In the genomic region with DNA sequence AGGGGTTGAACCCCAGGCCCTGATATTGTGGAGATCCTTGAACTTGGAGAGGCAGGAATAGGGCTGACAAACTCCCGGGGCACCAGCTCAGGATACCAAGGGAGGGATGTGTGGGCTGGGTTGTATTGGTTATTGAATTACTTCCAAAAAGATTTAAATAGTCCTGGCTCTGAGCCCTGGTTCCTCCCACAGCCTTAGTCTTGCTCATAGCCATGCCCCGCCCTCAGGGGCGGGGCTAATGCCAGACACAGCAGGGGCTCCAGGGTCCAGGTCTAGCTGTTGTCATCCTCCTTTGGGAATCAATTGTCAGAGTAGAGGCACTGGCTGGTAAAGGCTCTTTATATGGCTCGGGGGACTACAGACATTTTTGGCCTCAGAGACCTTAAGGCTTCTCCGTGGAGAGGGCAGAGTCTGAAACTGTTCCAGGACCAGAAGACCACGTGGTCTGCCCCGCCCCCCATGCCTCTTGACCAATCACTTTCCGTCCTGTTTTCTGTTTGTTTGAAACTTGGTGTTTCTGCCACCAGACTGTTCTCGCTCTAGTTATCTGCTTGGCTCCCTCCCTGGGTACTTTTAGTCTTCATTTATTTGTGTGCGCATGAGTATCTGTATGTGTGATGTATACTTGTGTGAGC, we compare ENCODE assay signal across 9 mouse cellular contexts. TPM values are rescaled to one million over a fixed set of nuclear protein-coding genes. Genes with fewer than 3 reads are reported as not detected.
DNase-seq lines count a peak whose midpoint lies in the region; ATAC-seq and TF ChIP-seq lines count a peak whose summit lies in the region.
"Had no signal": no experiment of that assay in that cellular context is flagged by ENCODE, and none has a peak within 500 bp of the region (broad histone marks: within the 10 kb centered on the region; RNA-seq: fewer than 3 reads in every experiment).

No protein-coding gene starts in this region.

- peak; percentile 38 to 44 for DNase-seq in left cerebral cortex, adult 9 months (ENCODE audit: low spot score in 2 of 2)
- DNase-seq in left cerebral cortex, adult 2 months (ENCODE audit: extremely low spot score in 1 of 2, low spot score in 2 of 2): no peak
- peak; percentile 68 for DNase-seq in NIH3T3 (ENCODE audit: low read depth)
- DNase-seq in forebrain, embryonic 14.5 days (ENCODE audit: low spot score): peak; percentile 83
- peak; percentile 39 to 78 for DNase-seq in left cerebral cortex, postnatal 14 days (ENCODE audit: low spot score in 2 of 2)
- no peak for DNase-seq in urinary bladder, postnatal 36 days (ENCODE audit: low spot score in 2 of 2)
- DNase-seq: heart, postnatal 4 days had no signal

- no peak overlapping the region for H3K27ac ChIP-seq in left cerebral cortex, adult 2 months
- no peak overlapping the region for H3K27ac ChIP-seq in forebrain, embryonic 14.5 days (ENCODE audit: low read depth, low read length)
- H3K27ac ChIP-seq: liver, embryonic 14.5 days had no signal

- no peak for TF ChIP-seq CTCF in left cerebral cortex, adult 2 months (IDR thresholded peaks at IDR 0.05)

- no peaks in the 10 kb centered on the region for H3K9me3 ChIP-seq in forebrain, embryonic 14.5 days (replicated peaks; ENCODE audit: control insufficient read depth, low read length)

- peaks cover 17% of the 10 kb centered on the region for H3K4me1 ChIP-seq in forebrain, embryonic 14.5 days (ENCODE audit: control insufficient read depth, insufficient read depth, low read length)

- intact Hi-C loops in left cerebral cortex, adult 2 months (cut with DNase I): no loop called here
- intact Hi-C loops in left cerebral cortex, postnatal 14 days (cut with DNase I): no loop called here

- H3K27me3 ChIP-seq in forebrain, embryonic 14.5 days (replicated peaks; ENCODE audit: control insufficient read depth, insufficient read depth, low read length): no peaks in the 10 kb centered on the region

- no peak overlapping the region for H3K4me3 ChIP-seq in left cerebral cortex, adult 2 months
- H3K4me3 ChIP-seq in forebrain, embryonic 14.5 days (ENCODE audit: low read depth, low read length): no peak overlapping the region

- no peaks in the 10 kb centered on the region for H3K36me3 ChIP-seq in forebrain, embryonic 14.5 days (ENCODE audit: control insufficient read depth, insufficient read depth, low read length)

- ATAC-seq in forebrain, embryonic 14.5 days: peak; percentile 58
- no peak for ATAC-seq in erythroblast, adult 5-6 weeks (replicated peaks; ENCODE audit: low FRiP score, poor library complexity, severe bottlenecking)

- H3K9ac ChIP-seq in forebrain, embryonic 14.5 days (ENCODE audit: low read length): no peak overlapping the region
- H3K9ac ChIP-seq: liver, embryonic 14.5 days had no signal

- no peak overlapping the region for H3K4me2 ChIP-seq in forebrain, embryonic 14.5 days (ENCODE audit: low read length)

- 27% methylated on average over 10 of the region's 10 CpGs for WGBS in forebrain, embryonic 14.5 days

RNA-seq across cellular contexts. Expression of gene 1700025C18Rik, which starts 30.8 kb away (rescaled TPM):
- total RNA-seq in left cerebral cortex, adult 2 months (2021): not detected
- polyA plus RNA-seq in forebrain, embryonic 14.5 days (2014; fragmentation: Nextera tagmentation; extraction: Ambion mirVana): not detected in 2 replicates
- total RNA-seq in left cerebral cortex, postnatal 14 days (2021): not detected
- total RNA-seq in erythroblast, adult 5-6 weeks (2015; ENCODE audit: low replicate concordance): not detected in 2 replicates
- total RNA-seq in erythroblast, adult 5-6 weeks (2017; ENCODE audit: low replicate concordance): not detected in 2 replicates
- total RNA-seq: heart, postnatal 4 days had no signal
- polyA plus RNA-seq: liver, embryonic 14.5 days had no signal

Comparison
In these comparisons a context has a peak if more than half of its experiments do, and no peak if none do; other contexts are left out.
1. DNase-seq: peak in left cerebral cortex, adult 9 months (2 of 2), NIH3T3 (single experiment), forebrain, embryonic 14.5 days (single experiment) and left cerebral cortex, postnatal 14 days (2 of 2); none in left cerebral cortex, adult 2 months (0 of 2) and urinary bladder, postnatal 36 days (0 of 2).